Mouse (Mus musculus): ENCODE measurements around the gene Ralgapb. TPM values are rescaled to one million over a fixed set of nuclear protein-coding genes. Genes with fewer than 3 reads are reported as not detected.

Gene Ralgapb
- 16.8 and 18.8 TPM in 2 replicates for polyA plus RNA-seq (2012; rRNA removed)

DNA sequence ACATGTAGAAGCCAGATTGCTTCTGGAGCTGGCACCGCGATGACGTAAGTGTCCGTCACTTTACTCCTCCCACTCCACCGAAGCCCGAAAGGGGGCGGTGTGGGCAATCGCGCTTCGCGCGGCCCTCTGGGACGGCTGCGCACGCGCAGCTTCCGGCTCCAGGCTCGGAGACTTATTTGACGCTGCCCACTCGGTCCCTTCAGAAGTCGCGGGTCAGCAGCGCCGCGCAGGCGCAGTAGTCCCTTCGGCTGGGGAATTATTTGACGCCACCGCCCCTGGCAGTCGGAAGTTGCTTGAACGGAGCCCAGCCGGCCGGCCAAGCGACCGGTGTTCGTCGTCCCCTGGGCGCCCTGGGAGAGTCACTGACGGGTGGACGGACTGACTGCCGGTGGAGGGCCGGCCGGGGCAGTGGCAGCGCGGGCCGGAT is at the start of gene Ralgapb:
Gene Ralgapb (plus strand): TSS at position 254 of the 427 bp plus-strand sequence.
- H3K27me3 ChIP-seq (ENCODE audit: control insufficient read depth, insufficient read depth, low read length), result no peaks in the 10 kb centered on the region
- H3K4me1 ChIP-seq (ENCODE audit: control insufficient read depth, insufficient read depth, low read length), result peaks cover 5% of the 10 kb centered on the region
- no peaks in the 10 kb centered on the region for H3K36me3 ChIP-seq (ENCODE audit: control insufficient read depth, insufficient read depth, low read length)
- H3K4me3 ChIP-seq (ENCODE audit: control insufficient read depth, low read depth, low read length), result peak within 1 kb of the TSS; percentile 90
- H3K27ac ChIP-seq (ENCODE audit: control insufficient read depth, insufficient read depth, low read depth, low read length), result peak within 1 kb of the TSS; percentile 91
- TF ChIP-seq POLR2A (IDR thresholded peaks at IDR 0.05; ENCODE audit: control insufficient read depth, low read depth, low read length) (peak; percentile 67), CTCF (IDR thresholded peaks at IDR 0.05; ENCODE audit: control insufficient read depth, insufficient read depth, insufficient replicate concordance, low read depth, low read length) (peak; percentile 59; the same call in 1 of the 2 replicates)

DNA sequence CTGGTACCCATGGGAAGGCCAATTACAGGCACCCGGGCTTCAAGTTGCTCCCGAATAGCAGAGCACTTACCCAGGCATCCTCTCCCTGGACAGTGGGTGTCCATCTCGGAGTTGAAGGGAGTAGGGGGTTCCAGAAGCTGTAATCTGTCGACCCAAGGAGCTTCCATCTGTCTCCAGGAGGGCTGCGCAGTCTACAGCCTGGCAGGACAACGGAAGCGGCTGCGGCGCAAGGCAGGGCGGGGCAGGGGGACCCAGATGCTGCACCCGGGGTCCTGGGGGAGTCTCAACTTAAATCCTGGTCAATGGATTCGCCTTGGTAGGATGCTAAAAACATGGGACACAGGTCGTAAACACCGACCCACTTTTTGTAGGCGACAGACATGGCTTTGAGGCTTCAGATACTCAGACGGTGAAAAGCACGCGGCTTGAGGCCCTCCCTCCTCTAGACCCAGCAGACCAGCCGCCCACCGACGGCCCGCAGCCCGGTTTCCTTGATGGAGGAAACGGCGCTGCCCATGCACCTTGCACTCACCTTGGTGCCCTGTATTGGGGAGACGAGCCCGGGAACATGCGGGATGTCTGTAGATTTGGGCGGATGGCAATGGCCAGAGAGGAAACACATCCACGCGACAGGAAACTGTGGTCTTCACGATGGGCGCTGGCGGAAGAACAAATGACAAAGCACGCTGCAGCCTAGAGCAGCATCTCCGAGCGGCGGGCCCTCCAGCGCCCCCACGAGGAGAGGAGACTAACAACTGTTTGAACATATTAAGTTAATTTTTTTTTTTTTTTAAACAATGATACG is 48.6 kb upstream of the Ralgapb start:
- no peaks in the 10 kb centered on the region for H3K27me3 ChIP-seq (ENCODE audit: control insufficient read depth, insufficient read depth, low read length)
- H3K4me1 ChIP-seq (ENCODE audit: control insufficient read depth, insufficient read depth, low read length), result no peaks in the 10 kb centered on the region; the same call in 1 of the 2 replicates
- peaks cover 6% of the 10 kb centered on the region for H3K36me3 ChIP-seq (ENCODE audit: control insufficient read depth, insufficient read depth, low read length)
- H3K4me3 ChIP-seq (ENCODE audit: control insufficient read depth, low read depth, low read length), result peak overlapping the region; percentile 99
- H3K27ac ChIP-seq (ENCODE audit: control insufficient read depth, insufficient read depth, low read depth, low read length), result peak overlapping the region; percentile 75
- peak; percentile 78; the same call in 1 of the 2 replicates for TF ChIP-seq CTCF (IDR thresholded peaks at IDR 0.05; ENCODE audit: control insufficient read depth, insufficient read depth, insufficient replicate concordance, low read depth, low read length)
- TF ChIP-seq POLR2A (IDR thresholded peaks at IDR 0.05; ENCODE audit: control insufficient read depth, low read depth, low read length), result peak; percentile 88

GRCm38 (mm10) chr2:158361678-158362320 is 47.8 kb upstream of the Ralgapb start:
- H3K27ac ChIP-seq (ENCODE audit: control insufficient read depth, insufficient read depth, low read depth, low read length), result peak overlapping the region; percentile 70
- no peaks in the 10 kb centered on the region for H3K27me3 ChIP-seq (ENCODE audit: control insufficient read depth, insufficient read depth, low read length)
- TF ChIP-seq CTCF (IDR thresholded peaks at IDR 0.05; ENCODE audit: control insufficient read depth, insufficient read depth, insufficient replicate concordance, low read depth, low read length), result no peak
- H3K4me1 ChIP-seq (ENCODE audit: control insufficient read depth, insufficient read depth, low read length), result no peaks in the 10 kb centered on the region; the same call in 1 of the 2 replicates
- peaks cover 4% of the 10 kb centered on the region for H3K36me3 ChIP-seq (ENCODE audit: control insufficient read depth, insufficient read depth, low read length)
- H3K4me3 ChIP-seq (ENCODE audit: control insufficient read depth, low read depth, low read length), result peak overlapping the region; percentile 99; the same call in 1 of the 2 replicates

DNA sequence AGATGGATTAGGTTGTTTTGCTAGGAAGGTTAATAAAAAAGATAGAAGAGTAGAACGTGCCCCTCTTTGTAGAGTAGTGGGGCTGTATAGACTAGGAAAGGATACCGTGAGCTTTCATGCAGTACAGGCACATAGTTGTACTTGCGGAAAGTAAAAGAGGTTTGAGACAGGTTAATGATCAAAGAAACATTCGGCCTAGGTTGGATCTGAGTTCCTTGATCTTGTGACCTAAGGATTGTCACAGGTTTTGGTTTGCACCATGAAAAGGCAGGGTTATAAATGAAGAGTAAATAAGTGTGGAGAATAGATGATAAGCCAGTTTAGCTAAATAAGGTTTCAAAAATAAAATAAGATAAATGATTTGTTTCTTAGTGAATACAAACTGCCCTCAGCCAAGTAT is 45.5 kb upstream of the Ralgapb start:
- no peak overlapping the region for H3K27ac ChIP-seq (ENCODE audit: control insufficient read depth, insufficient read depth, low read depth, low read length)
- no peak for TF ChIP-seq POLR2A (IDR thresholded peaks at IDR 0.05; ENCODE audit: control insufficient read depth, low read depth, low read length)
- TF ChIP-seq CTCF (IDR thresholded peaks at IDR 0.05; ENCODE audit: control insufficient read depth, insufficient read depth, insufficient replicate concordance, low read depth, low read length), result no peak

DNA sequence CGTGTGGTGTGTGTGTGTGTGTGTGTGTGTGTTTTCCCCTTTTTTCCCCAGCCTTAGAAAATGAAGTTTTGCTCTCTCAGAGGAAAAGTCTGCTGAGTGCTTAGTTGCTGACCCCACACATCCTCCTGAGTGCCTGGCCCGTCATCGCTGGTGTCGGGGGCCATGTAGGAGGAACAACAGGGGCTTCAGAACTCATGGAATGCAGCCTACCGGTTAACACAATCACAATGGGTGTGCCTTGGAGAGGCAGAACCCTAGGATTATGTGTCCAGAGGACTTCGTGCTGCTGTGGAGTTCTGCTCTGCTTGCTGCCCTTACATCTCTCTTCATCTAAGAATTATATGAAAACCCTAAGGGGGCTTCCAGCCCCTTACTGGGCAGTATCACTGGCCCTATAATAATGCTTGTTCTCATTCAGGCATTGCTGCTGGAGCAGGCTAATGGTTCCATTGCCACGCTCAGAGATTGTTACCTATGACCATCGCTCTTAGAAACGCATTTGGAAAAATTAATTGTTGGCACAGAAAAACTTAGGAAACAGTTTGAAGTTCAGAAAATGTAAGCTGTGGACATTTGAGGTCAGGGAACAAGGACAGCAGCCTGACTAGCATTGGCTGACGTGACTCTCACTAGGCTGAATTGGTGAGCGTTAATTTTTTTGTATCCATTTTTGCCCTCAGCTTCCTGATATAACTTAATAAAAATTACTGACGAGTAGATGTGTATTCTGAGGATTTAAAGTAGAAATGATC is 44.4 kb upstream of the Ralgapb start:
- no peaks in the 10 kb centered on the region for H3K27me3 ChIP-seq (ENCODE audit: control insufficient read depth, insufficient read depth, low read length)
- no peak overlapping the region for H3K27ac ChIP-seq (ENCODE audit: control insufficient read depth, insufficient read depth, low read depth, low read length)
- TF ChIP-seq POLR2A (IDR thresholded peaks at IDR 0.05; ENCODE audit: control insufficient read depth, low read depth, low read length), result no peak
- no peak for TF ChIP-seq CTCF (IDR thresholded peaks at IDR 0.05; ENCODE audit: control insufficient read depth, insufficient read depth, insufficient replicate concordance, low read depth, low read length)
- H3K4me3 ChIP-seq (ENCODE audit: control insufficient read depth, low read depth, low read length), result no peak overlapping the region
- peaks cover 2% of the 10 kb centered on the region for H3K4me1 ChIP-seq (ENCODE audit: control insufficient read depth, insufficient read depth, low read length)
- no peaks in the 10 kb centered on the region for H3K36me3 ChIP-seq (ENCODE audit: control insufficient read depth, insufficient read depth, low read length)

More for the DNA sequence above, 45.5 kb upstream of the Ralgapb start:
- no peak overlapping the region for H3K4me3 ChIP-seq (ENCODE audit: control insufficient read depth, low read depth, low read length)
- H3K4me1 ChIP-seq (ENCODE audit: control insufficient read depth, insufficient read depth, low read length), result no peaks in the 10 kb centered on the region; the same call in 1 of the 2 replicates
- peaks cover under 1% of the 10 kb centered on the region for H3K36me3 ChIP-seq (ENCODE audit: control insufficient read depth, insufficient read depth, low read length)
- H3K27me3 ChIP-seq (ENCODE audit: control insufficient read depth, insufficient read depth, low read length), result no peaks in the 10 kb centered on the region

GRCm38 (mm10) chr2:158367654-158368053 is 42.0 kb upstream of the Ralgapb start:
- H3K27ac ChIP-seq (ENCODE audit: control insufficient read depth, insufficient read depth, low read depth, low read length), result no peak overlapping the region
- H3K4me1 ChIP-seq (ENCODE audit: control insufficient read depth, insufficient read depth, low read length), result peaks cover 4% of the 10 kb centered on the region
- no peak for TF ChIP-seq CTCF (IDR thresholded peaks at IDR 0.05; ENCODE audit: control insufficient read depth, insufficient read depth, insufficient replicate concordance, low read depth, low read length)
- TF ChIP-seq POLR2A (IDR thresholded peaks at IDR 0.05; ENCODE audit: control insufficient read depth, low read depth, low read length), result no peak
- no peaks in the 10 kb centered on the region for H3K36me3 ChIP-seq (ENCODE audit: control insufficient read depth, insufficient read depth, low read length)
- no peaks in the 10 kb centered on the region for H3K27me3 ChIP-seq (ENCODE audit: control insufficient read depth, insufficient read depth, low read length)
- H3K4me3 ChIP-seq (ENCODE audit: control insufficient read depth, low read depth, low read length), result no peak overlapping the region

All from testis, adult 2 months (tissue).